Mouse (Mus musculus) liver, embryonic 14.5 days (tissue): ENCODE results near the gene Eif2b3. TPM values are rescaled to one million over a fixed set of nuclear protein-coding genes. Genes with fewer than 3 reads are reported as not detected.

Experiments used
- ATAC-seq: fragments of 200-750 bp; cut with Nextera tagmentation; 2 replicates; pipeline ENCODE4 v1.8.0; 2017; ENCODE audit warnings: moderate number of reproducible peaks, mild to moderate bottlenecking, moderate library complexity; ENCODE audit not compliant: insufficient read depth
- DNase-seq, 3 experiments: peaks; one replicate each; pipeline ENCODE4 v3.0.0-alpha.2; 2012 to 2013; ENCODE audit warnings: low read depth in 3 of 3, low spot score in 3 of 3
- H3K27ac ChIP-seq: fragments of 300-500 bp; sonication (generic); 2 replicates; pipeline ENCODE4 v1.5.1; 2014; ENCODE audit warnings: moderate library complexity, mild to moderate bottlenecking, control low read depth, inconsistent platforms
- H3K27me3 ChIP-seq: fragments of 300-500 bp; sonication (generic); 2 replicates; pipeline ENCODE4 v1.6.1; 2014; ENCODE audit warnings: mild to moderate bottlenecking, low read length, moderate library complexity; ENCODE audit not compliant: control insufficient read depth, insufficient read depth
- H3K36me3 ChIP-seq: fragments of 300-500 bp; sonication (generic); replicated peaks from 2 replicates; pipeline ENCODE4 v1.6.1; 2014; ENCODE audit warnings: low read depth; ENCODE audit not compliant: control insufficient read depth, insufficient read depth
- H3K4me1 ChIP-seq, 2 experiments: fragments of 200-500 bp in 1 of 2; fragments of 300-500 bp in 1 of 2; sonication (generic) in 1 of 2; replicated peaks; 2 replicates each; pipeline ENCODE4 v1.6.1; 2012 to 2014; ENCODE audit warnings: antibody characterized with exemption in 1 of 2, inconsistent platforms in 1 of 2, low read length in 1 of 2; ENCODE audit not compliant: control insufficient read depth in 2 of 2, insufficient read depth in 2 of 2
- H3K4me2 ChIP-seq: fragments of 300-500 bp; sonication (generic); 2 replicates; pipeline ENCODE4 v1.6.1; 2014; ENCODE audit warnings: low read depth, mild to moderate bottlenecking, control low read depth, moderate library complexity
- H3K4me3 ChIP-seq, 2 experiments: fragments of 200-500 bp in 1 of 2; fragments of 300-500 bp in 1 of 2; sonication (generic) in 1 of 2; 2 replicates each; pipeline ENCODE4 v1.5.1; 2012 to 2014; ENCODE audit warnings: low read depth in 2 of 2, low read length in 2 of 2, mild to moderate bottlenecking in 2 of 2, control low read depth in 1 of 2, inconsistent platforms in 1 of 2, moderate library complexity in 1 of 2; ENCODE audit not compliant: insufficient read depth in 1 of 2
- H3K9ac ChIP-seq: fragments of 300-500 bp; sonication (generic); replicated peaks from 2 replicates; pipeline ENCODE4 v1.6.1; 2014; ENCODE audit warnings: mild to moderate bottlenecking, control low read depth, moderate library complexity
- H3K9me3 ChIP-seq: fragments of 300-500 bp; sonication (generic); 2 replicates; pipeline ENCODE4 v1.6.1; 2016; ENCODE audit warnings: low read length, mixed read lengths; ENCODE audit not compliant: control insufficient read depth
- CTCF ChIP-seq: IDR thresholded peaks from 2 replicates; pipeline ENCODE4 v1.5.1; 2016; ENCODE audit warnings: antibody characterized with exemption, low read depth, control low read depth
- EP300 ChIP-seq: IDR thresholded peaks from 2 replicates; pipeline ENCODE4 v1.6.1; 2016; ENCODE audit warnings: antibody characterized with exemption, low read depth
- WGBS: fragments of 180-500 bp; shearing (Covaris S2); extraction: QIAGEN DNeasy Blood & Tissue Kit; methylation state at CpG from one replicate; pipeline ENCODE4 v1.1.7; 2014; ENCODE audit not compliant: insufficient replicate concordance; 5-methylcytosine and 5-hydroxymethylcytosine counted together
- polyA plus RNA-seq, 2 experiments: library from polyadenylated mRNA; depleted of rRNA in 1 of 2; stranded (reverse) in 1 of 2; unstranded in 1 of 2; fragments of >200 nt; fragmentation: Nextera tagmentation in 1 of 2; extraction: Ambion mirVana in 1 of 2; gene quantifications; 2 replicates each; pipeline versions ENCODE4 v1.2.1 to v1.2.3; 2012 to 2014

The Eif2b3 gene
- polyA plus RNA-seq, 2 experiments = 17.3 to 32.7 TPM

DNA sequence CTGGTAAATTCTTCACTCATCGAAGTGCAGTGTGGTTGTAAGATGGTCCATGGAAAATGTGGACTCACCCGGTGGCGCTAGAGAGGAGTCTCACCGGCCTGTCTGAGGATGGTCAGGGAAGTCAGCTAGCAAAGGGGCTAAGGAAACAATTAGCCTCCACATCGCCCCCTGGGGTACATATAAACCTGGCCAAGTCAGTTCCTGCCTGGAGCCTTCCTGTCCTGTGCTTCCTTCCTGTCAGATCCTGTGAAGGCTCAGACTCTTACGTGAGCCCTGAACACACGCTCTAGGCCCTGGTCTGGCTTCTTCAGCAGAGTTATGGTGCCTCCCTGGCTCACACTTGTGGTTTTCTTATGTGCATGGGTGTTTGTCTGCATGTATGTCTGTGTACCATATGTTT, 82.0 kb downstream of the Eif2b3 start:
- Histone ChIP-seq H3K36me3 (no peaks in the 10 kb centered on the region), H3K4me3 (no peak overlapping the region), H3K27me3 (peaks cover 8% of the 10 kb centered on the region), H3K9me3 (no peaks in the 10 kb centered on the region), H3K4me1 (no peaks in the 10 kb centered on the region), H3K27ac (no peak overlapping the region), H3K4me2 (no peak overlapping the region), H3K9ac (no peak overlapping the region)
- ATAC-seq = no peak
- TF ChIP-seq EP300 (no peak), CTCF (peak; percentile 48)
- DNase-seq = no peak
- WGBS = 40% methylated on average over 7 of the region's 7 CpGs

DNA sequence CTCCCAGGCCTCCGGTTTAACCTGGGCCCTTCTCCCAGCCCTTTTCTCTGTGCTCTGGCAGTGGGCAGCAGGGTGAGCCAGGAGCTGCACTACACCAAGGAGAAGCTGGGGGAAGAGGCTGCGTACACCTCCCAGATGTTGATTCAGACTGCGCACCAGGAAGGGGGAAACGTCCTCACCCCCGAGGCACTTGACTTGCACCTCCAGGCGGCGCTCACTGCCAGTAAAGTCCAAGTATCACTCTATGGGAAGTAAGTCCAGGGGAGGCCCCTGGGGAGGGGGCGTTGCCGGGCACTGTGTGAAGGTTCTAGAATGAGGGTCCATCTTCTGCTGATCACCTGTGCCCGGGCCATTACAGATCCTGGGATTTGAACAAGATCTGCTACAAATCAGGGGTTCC, 85.5 kb downstream of the Eif2b3 start:
- H3K27ac ChIP-seq = no peak overlapping the region
- no peak overlapping the region for H3K4me2 ChIP-seq
- H3K4me3 ChIP-seq = no peak overlapping the region
- 66% methylated on average over 10 of the region's 10 CpGs for WGBS
- TF ChIP-seq CTCF (no peak), EP300 (no peak)
- ATAC-seq (no peak), DNase-seq (no peak)
- no peaks in the 10 kb centered on the region for H3K27me3 ChIP-seq
- H3K4me1 ChIP-seq = no peaks in the 10 kb centered on the region
- no peaks in the 10 kb centered on the region for H3K9me3 ChIP-seq
- no peak overlapping the region for H3K9ac ChIP-seq
- H3K36me3 ChIP-seq = no peaks in the 10 kb centered on the region

DNA sequence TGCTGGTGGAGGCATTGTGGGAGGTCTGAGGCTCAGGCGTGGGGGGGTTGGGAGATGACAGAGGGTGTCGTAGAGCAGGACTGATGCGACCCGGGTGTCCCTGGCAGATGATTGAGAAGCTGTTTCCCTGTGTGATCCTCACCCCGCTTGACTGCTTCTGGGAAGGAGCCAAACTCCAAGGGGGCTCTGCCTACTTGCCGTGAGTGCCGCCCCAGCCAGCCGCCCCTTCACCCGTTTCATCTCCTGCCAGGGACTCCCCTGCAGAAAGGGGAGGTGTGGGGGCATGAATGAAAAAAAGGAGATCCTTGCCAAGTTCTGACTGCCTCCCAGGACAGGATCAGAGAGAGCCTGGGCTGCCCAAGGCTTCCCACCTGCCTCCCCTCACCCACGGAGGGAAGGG, 85.9 kb downstream of the Eif2b3 start:
- TF ChIP-seq EP300 = no peak
- no peak for TF ChIP-seq CTCF
- ATAC-seq (no peak), DNase-seq (no peak)
- Histone ChIP-seq H3K4me3 (no peak overlapping the region), H3K36me3 (no peaks in the 10 kb centered on the region), H3K27ac (no peak overlapping the region), H3K9me3 (no peaks in the 10 kb centered on the region), H3K9ac (no peak overlapping the region), H3K4me1 (no peaks in the 10 kb centered on the region), H3K4me2 (no peak overlapping the region), H3K27me3 (no peaks in the 10 kb centered on the region)
- WGBS = 67% methylated on average over 10 of the region's 10 CpGs

- Histone ChIP-seq H3K4me3 (no peak overlapping the region), H3K9me3 (no peaks in the 10 kb centered on the region), H3K27ac (no peak overlapping the region), H3K4me2 (no peak overlapping the region), H3K36me3 (no peaks in the 10 kb centered on the region), H3K27me3 (no peaks in the 10 kb centered on the region), H3K9ac (no peak overlapping the region), H3K4me1 (no peaks in the 10 kb centered on the region)
- TF ChIP-seq EP300 = no peak
- no peak for TF ChIP-seq CTCF
- WGBS = 70% methylated on average over 18 of the region's 18 CpGs
- ATAC-seq = no peak
- DNase-seq = no peak
Observed at GRCm38 (mm10) chr4:117107813-117108523, 88.8 kb downstream of the Eif2b3 start.

- Histone ChIP-seq H3K4me3 (no peak overlapping the region), H3K36me3 (no peaks in the 10 kb centered on the region), H3K27ac (no peak overlapping the region), H3K27me3 (no peaks in the 10 kb centered on the region), H3K4me2 (no peak overlapping the region), H3K4me1 (no peaks in the 10 kb centered on the region), H3K9me3 (no peaks in the 10 kb centered on the region), H3K9ac (no peak overlapping the region)
- WGBS = 91% methylated on average over 6 of the region's 6 CpGs
- no peak for ATAC-seq
- no peak for DNase-seq
- TF ChIP-seq CTCF (no peak), EP300 (no peak)
Observed at GRCm38 (mm10) chr4:117108524-117108849, 89.3 kb downstream of the Eif2b3 start.
